Mouse (Mus musculus) sigmoid colon, adult 10 weeks (tissue): ENCODE data around the gene E4f1. TPM values are rescaled to one million over a fixed set of nuclear protein-coding genes. Genes with fewer than 3 reads are reported as not detected.

ENCODE experiments used
- polyA plus RNA-seq: library from polyadenylated mRNA; stranded (reverse); fragments of 350-450 nt; fragmentation: Illumina TruSeq; extraction: RNeasy Lipid Tissue Mini Kit (QIAGEN cat#74804); gene quantifications from one replicate; pipeline ENCODE4 v1.2.3, GENCODE M21; 2014; ENCODE audit warnings: low read depth, low replicate concordance

Gene E4f1
- polyA plus RNA-seq, result 1.5 TPM

GRCm38 (mm10) chr17:24469910-24470602 lies at the start of gene E4f1, which contains the start of gene Pgp:
E4f1 (minus strand) TSS chr17:24470313.
Pgp (plus strand) TSS chr17:24470392.

GRCm38 (mm10) chr17:24488186-24488661 lies 18.1 kb upstream of the E4f1 start, which contains the start of gene Caskin1:
Caskin1 (plus strand) TSS chr17:24488601.

GRCm38 (mm10) chr17:24478663-24479380 lies 8.7 kb upstream of the E4f1 start, which contains the start of gene Mlst8:
Mlst8 (minus strand) TSS chr17:24479078.

GRCm38 (mm10) chr17:24473612-24474275 lies 3.6 kb upstream of the E4f1 start, which contains the start of gene Bricd5:
Bricd5 (plus strand) TSS chr17:24473884.

GRCm38 (mm10) chr17:24442632-24443155 lies 27.4 kb downstream of the E4f1 start, which contains the start of gene Dnase1l2:
Dnase1l2 (minus strand) TSS chr17:24443105.

GRCm38 (mm10) chr17:24426471-24427169 lies 43.5 kb downstream of the E4f1 start, which contains the start of gene Eci1:
Eci1 (plus strand) TSS chr17:24426641.

GRCm38 (mm10) chr17:24414230-24414976 lies 55.7 kb downstream of the E4f1 start, which contains the start of gene Rnps1:
Rnps1 (plus strand) TSS chr17:24414565.

Other genes starting within 250 kb of the E4f1 start
- gene Tedc2, start 249.5 kb downstream of the E4f1 start, polyA plus RNA-seq, result 2.2 TPM
- 0.98 TPM for gene Ccnf, start 218.8 kb downstream of the E4f1 start, polyA plus RNA-seq
- gene Abca17, start 119.2 kb downstream of the E4f1 start, polyA plus RNA-seq, result not detected
- 6.7 TPM for gene Abca3, start 118.4 kb downstream of the E4f1 start, polyA plus RNA-seq
- 57.2 TPM for gene Rnps1, start 55.7 kb downstream of the E4f1 start, polyA plus RNA-seq
- gene Eci1, start 43.7 kb downstream of the E4f1 start, polyA plus RNA-seq, result 15.6 TPM
- 0.50 TPM for gene Dnase1l2, start 27.2 kb downstream of the E4f1 start, polyA plus RNA-seq
- 35.8 TPM for gene Pgp, start 79 bp upstream of the E4f1 start, polyA plus RNA-seq
- not detected for gene Bricd5, start 3.6 kb upstream of the E4f1 start, polyA plus RNA-seq
- 3.3 TPM for gene Mlst8, start 8.8 kb upstream of the E4f1 start, polyA plus RNA-seq
- 0.09 TPM for gene Caskin1, start 18.3 kb upstream of the E4f1 start, polyA plus RNA-seq
- 12.6 TPM for gene Traf7, start 57.6 kb upstream of the E4f1 start, polyA plus RNA-seq
- gene Rab26, start 63.9 kb upstream of the E4f1 start, polyA plus RNA-seq, result 0.35 TPM
- 12.2 TPM for gene Pkd1, start 79.5 kb upstream of the E4f1 start, polyA plus RNA-seq
- 12.6 TPM for gene Tsc2, start 162.3 kb upstream of the E4f1 start, polyA plus RNA-seq
- 0.35 TPM for gene Nthl1, start 162.4 kb upstream of the E4f1 start, polyA plus RNA-seq
- 6.4 TPM for gene Slc9a3r2, start 180.0 kb upstream of the E4f1 start, polyA plus RNA-seq
- gene Npw, start 188.1 kb upstream of the E4f1 start, polyA plus RNA-seq, result not detected
- gene Zfp598, start 199.4 kb upstream of the E4f1 start, polyA plus RNA-seq, result 3.1 TPM
- 1.1 TPM for gene Syngr3, start 219.6 kb upstream of the E4f1 start, polyA plus RNA-seq
- gene Gfer, start 225.8 kb upstream of the E4f1 start, polyA plus RNA-seq, result 13.7 TPM
- gene Noxo1, start 225.9 kb upstream of the E4f1 start, polyA plus RNA-seq, result 14.0 TPM
- not detected for gene Tbl3, start 237.3 kb upstream of the E4f1 start, polyA plus RNA-seq
- gene Rnf151, start 247.8 kb upstream of the E4f1 start, polyA plus RNA-seq, result not detected
- gene Rps2, start 247.8 kb upstream of the E4f1 start, polyA plus RNA-seq, result 513 TPM